Mouse (Mus musculus) gonadal fat pad, adult 2 months (tissue): ENCODE data around the gene Abhd4. TPM values are rescaled to one million over a fixed set of nuclear protein-coding genes. Genes with fewer than 3 reads are reported as not detected.

ENCODE experiments used
- DNase-seq: peaks from one replicate; pipeline ENCODE4 v3.0.0-alpha.2; 2012; ENCODE audit warnings: low read depth
- polyA plus RNA-seq: library from polyadenylated mRNA; depleted of rRNA; stranded (reverse); fragments of >200 nt; gene quantifications from 2 replicates; pipeline ENCODE4 v1.2.3, GENCODE M21; 2012

Abhd4 gene
- polyA plus RNA-seq, 1 experiment, result 76.1 TPM

DNA sequence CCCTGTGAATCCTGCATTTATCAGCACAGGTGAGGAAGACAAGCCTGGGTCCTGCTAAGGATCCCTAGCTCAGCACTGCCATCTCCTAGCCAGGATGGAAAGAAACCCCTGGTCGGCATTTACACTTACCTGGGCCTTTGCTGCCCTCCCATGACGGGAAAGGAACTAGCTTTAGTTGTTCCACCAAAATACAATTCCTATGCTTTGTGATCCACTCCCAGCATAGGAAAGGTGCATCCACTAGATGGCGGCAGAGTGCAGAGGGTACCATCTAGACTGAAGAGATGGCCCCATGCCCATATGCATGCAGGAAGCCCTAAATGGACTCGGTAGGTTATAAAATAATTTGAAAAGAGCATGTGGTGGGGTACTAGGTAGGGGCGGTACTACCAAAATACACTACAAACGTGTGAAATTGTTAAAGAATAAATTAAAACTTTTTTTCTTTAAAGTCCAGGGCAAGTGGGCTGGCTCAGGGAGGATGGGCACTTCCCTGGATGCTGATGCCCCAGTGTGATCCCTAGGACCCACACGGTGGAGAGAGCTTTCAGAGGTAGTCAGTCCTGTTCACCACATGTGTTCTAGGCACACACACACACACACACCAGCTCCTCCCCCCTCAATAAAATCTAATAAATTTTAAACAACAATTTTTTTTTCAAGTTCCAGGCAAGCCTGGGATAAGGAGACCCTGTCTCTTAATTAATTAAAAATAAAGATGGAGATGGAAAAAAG is 14.8 kb upstream of the Abhd4 start:
- no peak for DNase-seq

DNA sequence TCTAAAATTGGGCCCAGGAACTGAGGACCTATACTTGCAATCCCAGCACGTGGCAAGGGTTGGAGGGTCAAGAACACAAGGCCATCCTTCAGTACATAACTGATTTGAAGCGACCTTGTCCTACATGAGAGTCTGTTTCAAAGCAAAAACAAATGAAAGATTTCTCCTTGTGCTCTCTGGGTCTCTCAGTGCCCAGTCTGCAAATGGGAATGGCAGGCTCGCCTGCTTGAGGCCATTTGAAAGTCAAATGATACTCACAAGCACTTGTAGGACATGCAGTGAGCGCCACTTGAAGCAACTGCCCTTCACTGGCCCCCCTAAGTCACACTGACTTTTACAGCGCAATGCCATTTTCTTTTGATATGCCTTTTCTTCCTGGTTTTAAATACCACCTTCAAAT is 13.4 kb upstream of the Abhd4 start:
- DNase-seq, result no peak

DNA sequence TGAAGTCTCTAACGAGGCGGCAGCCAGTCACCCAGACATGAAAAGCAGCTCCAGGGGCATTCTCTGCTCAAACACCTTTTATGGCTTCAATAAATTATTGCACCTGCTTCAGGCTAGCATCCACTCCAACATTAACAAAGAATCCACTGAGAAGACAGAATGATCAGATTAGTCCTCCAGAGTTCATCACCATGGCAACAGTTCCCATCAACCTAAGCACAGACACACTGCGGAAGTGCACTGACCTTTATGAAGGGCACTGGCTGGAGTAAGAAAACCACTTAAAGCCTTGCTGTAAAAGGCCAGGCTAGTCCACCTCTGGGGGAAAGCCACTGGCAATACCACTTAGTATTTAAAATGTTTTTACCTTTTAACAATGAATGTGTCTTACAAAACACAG is 9.8 kb upstream of the Abhd4 start:
- no peak for DNase-seq

DNA sequence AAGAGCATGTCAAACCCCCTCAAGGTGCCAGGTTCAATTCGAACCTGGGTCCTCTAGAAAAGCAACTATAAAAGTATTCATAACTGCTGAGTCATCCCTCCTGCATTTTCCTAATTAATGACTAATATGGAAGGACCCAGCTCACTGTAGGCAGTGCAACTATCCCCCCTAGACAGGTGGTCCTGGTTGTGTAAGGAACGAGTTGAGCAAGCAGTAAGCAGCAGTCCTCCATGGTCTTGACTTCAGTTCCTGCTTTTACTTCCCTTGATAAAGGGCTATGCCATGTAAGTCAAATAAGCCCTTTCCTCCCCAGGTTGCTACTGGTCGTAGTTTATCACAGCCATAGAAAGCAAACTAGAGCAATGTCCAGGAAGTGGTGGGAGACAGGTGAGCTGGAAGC is 7.8 kb upstream of the Abhd4 start:
- no peak for DNase-seq

DNA sequence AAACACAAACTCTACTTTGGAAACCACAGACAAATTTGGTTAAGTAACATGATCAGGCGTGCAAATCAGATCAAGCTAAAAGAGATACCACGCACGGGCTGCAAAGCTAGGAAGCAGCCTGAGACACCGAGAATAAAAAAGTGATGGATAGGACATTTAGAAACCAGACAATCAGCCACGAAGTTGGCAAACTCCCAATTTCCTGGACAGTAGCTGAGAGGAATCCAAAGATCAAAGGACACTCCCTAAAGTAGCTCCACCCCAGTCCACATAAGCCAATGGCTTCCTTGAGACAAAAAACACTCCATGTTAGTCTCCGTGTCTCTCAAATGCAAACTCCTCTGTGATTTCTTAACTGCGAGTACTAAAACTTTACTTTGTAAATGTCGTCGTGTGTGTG is 4.7 kb upstream of the Abhd4 start:
- no peak for DNase-seq

DNA sequence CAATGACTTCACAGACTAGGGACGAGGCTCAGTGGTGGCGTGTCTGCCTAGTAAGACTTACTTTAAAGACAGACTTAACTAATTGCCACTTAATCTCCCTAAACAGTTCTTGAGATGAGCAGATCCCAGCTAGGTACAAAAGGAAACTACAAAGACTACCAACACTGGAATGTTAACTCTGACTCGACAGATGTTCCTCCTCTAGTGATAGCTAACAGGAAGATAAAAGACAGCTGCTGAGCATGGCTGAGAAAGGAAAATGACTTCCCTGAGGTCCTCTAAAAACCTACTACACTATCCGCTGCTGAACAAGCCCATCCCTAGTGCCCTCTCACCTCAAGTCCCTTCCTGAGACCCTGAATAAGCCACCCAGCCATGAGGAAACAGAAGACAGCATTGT is 3.9 kb upstream of the Abhd4 start:
- DNase-seq, result no peak

DNA sequence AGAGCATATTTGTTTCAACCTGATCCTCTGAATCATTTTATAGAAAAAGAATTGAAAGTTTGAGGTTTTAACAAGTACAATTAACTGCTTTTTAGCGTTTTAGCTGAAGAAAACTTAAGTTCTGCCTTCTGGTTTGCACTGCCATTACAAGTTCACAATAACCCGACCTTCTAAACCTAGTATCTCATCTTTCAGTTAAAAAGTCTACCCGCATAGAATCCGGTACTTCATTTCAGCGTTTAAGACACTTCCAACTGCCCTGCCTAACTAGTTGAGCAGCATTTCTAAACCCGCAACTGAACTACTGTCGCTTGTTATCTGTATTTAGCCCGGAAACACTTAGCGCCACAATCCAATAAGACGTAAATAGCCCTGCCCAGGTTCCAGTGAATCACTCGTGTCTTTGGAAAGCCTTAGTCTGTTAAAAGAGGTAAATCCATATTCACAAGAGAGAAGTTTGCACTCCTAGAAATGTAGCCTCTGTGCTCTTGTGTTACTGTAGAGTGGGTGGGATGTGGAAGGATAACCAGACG is 748 bp downstream of the Abhd4 start:
- no peak for DNase-seq

DNA sequence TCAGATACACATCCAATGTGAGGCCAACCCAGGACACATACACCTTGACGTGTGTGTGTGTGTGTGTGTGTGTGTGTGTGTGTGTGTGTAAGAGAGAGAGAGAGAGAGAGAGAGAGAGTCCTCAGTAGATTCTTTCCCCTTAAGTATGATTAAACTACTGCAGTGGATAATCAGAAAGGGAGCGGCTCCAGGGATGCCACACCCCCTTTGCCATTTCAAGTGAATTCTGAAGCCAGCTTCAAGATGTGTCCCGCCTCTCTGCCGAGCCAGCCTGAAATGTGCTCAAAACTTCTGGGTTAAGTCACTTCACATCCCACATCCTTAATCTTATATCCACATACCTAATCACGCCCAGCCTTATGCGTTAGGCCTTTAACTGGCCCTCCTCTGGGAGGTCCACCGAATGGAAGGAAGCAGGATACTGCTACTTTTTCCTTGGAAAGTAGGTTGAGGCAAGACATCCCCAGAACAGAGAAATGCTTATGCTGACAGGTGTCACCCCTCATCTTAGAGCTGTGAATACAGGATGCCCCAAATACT is 4.2 kb downstream of the Abhd4 start:
- DNase-seq, result no peak

DNA sequence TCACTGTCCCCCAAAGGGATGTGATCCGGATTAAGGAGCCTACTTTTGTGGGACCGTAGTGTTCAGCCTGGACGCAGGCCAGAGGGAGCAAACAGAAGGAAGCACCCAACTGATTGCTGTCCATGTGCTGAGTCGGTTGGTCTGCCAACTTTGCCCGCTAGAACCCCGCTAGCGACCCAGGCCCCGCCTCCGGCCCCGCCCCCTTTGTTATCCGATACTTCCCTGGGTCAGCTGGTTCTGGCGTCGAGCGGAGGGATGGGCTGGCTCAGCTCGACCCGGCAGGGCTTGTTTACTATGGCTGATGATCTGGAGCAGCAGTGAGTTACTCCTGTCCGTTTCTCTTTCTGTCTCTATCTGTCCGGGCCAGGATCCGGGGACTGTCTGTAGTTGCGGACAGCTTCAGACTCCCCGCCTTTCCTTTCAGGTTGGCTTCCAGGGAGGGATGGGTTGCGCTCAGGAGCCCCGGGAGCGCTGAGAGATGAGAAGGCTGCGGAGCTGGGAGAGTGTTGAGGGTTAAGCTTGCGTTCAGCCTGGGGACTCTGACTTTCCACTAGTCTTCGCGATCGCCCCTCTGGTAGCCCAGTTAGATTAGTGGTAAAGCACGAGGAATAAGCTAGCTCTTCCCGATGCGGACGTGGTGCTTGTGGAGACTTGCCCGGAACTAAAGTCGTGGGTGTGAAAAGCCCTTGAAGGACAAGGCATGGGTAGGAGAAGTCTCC is 5.2 kb downstream of the Abhd4 start:
- no peak for DNase-seq

DNA sequence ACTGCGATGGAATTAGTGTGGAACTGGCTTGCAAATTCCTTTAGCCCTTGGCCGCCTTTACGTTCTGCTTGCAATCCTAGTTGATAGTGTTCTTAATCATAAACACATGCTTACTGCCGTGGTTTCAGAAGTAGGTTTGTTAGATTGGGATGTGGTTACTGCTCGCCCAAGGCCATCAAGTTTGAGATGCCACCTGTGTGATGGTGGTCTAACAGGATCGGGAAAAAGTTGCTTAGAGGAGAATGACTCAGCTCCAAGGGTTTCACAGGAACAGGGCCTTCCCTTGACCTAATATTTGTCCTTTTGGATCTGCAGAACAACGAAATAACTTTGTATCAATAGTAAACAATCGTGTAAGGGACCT is 5.7 kb downstream of the Abhd4 start:
- DNase-seq, result no peak

DNA sequence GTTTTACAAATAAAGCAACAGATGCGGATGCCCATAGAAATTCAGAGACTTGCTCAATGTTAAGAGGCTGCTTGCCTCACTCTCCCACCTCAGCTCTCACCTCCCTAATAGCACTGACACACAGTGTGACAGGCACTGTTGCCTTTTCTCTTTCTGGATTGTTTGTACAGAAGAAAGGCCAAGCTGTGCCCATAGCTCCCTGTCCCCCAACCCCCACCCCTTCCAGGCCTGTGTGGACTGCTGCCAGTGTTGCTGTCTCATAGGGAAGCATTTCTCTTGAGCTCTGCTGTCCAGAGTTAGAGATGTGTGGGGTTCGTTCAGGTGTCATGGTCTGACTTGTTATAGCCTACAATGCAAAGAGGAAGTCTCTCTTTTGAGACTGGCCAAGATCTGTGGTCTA is 6.2 kb downstream of the Abhd4 start:
- no peak for DNase-seq

DNA sequence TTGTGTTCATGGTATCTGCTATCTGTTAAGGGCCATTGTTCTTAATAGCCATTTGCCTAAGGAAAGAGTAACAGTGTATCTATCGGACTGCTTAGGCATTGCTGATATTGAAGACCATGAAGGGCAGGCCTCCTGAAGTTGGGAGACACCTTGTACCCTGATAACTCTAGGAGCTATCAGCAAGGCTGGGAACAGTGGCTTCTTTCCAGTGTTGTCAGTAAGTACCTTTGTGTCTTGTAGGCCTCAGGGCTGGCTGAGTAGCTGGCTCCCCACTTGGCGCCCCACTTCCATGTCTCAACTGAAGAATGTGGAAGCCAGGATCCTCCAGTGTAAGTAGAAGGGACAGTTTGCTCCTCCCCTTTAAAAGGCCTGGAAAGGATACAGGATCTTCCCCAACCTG is 7.4 kb downstream of the Abhd4 start:
- DNase-seq, result no peak

DNA sequence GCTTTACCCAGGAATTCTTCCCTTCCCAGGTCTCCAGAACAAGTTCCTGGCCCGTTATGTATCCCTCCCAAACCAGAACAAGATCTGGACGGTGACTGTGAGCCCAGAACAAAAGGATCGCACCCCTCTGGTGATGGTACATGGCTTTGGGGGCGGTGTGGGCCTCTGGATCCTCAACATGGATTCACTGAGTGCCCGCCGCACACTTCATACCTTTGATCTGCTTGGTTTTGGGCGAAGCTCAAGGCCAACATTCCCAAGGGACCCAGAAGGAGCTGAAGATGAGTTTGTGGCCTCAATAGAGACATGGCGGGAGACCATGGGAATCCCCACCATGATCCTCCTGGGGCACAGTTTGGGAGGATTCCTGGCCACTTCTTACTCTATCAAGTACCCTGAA is 8.6 kb downstream of the Abhd4 start:
- DNase-seq, result no peak

DNA sequence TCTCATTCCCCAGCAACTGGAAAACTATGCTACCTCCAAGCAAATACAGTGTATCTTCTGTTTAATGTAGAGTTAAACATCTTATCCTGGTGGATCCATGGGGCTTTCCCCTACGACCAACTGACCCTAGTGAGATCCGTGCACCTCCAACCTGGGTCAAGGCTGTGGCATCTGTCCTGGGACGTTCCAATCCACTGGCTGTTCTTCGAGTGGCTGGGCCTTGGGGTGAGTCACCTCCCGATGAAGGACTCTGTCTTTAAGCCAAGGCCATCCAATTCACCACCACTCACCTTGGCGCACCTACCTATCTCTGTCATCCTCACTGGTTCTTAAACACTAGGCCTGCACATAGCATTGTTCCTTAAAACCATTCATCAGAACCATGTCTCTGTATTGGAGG is 9.1 kb downstream of the Abhd4 start:
- no peak for DNase-seq

DNA sequence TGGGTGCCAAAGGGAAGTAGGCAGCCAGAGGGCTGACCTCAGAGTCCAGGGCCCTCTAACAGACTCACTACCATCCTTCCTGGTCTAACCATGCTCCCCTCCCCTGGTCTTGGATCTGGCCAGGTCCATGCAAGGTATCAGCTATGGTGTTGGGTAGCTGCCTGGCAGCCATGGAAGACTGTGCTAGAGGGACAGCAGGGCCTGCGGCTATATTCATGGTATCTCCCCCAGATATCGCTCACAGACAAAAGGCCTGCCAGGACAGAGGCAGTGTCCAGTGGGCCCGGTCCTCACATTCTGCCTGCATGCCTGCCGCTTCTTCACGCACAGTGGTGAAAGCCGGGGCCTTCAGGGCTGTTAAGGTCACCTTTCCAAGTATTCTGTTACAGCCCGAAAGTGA is 10.2 kb downstream of the Abhd4 start:
- no peak for DNase-seq

DNA sequence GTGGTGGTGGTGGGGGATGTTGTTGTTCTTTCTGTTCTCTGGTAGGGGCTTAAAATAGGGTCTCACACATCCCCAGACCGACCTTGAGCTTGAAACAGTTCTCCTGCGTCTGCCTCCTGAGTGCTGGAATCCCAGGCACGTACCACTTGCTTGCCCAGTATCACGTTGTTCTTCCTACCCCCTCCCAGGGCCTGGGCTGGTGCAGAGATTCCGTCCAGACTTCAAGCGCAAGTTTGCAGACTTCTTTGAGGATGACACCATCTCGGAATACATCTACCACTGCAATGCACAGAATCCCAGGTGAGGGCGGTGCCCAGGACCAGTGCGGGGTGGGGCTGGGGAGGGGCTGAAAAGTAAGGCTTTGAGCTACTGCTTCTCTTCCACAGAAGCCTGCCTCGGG is 11.1 kb downstream of the Abhd4 start:
- no peak for DNase-seq

DNA sequence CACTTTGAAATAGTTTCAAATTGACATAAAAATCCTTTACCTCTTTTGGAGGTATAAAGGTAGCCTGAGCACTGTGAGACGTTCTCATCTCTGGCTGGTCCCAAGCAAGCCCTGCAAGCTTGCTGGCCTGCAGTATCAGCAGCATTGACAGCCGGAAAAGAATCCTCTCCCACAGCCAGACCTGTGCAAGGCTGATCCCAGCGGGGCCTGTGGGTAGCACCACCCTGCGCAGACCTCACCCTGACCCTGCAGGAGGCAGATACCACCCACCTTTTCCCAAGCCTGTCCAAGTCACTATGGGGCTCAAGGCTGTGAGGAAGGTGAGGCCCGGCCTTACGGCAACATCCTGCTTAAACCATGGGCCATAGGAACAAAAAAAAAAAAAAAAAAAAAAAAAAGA is 12.0 kb downstream of the Abhd4 start:
- no peak for DNase-seq

DNA sequence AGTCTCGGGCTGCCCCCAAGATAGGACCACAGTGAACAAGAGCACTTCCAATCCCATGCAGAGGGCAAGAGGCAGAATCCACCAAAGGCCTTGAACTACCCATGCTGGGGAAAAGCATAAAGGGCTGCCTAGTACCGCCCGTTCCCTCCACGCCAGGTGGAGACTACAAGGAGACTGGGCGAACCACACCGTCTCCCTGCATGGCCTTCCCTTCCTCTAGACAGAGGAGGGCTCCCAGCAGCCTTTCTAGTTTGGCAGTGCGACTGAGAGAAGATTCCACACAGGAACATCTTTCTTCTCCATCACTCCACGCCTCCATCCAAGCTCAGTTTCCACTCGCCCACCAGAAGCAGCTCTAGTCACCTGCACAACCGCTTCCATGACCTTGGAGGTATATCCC is 14.0 kb downstream of the Abhd4 start:
- no peak for DNase-seq

DNA sequence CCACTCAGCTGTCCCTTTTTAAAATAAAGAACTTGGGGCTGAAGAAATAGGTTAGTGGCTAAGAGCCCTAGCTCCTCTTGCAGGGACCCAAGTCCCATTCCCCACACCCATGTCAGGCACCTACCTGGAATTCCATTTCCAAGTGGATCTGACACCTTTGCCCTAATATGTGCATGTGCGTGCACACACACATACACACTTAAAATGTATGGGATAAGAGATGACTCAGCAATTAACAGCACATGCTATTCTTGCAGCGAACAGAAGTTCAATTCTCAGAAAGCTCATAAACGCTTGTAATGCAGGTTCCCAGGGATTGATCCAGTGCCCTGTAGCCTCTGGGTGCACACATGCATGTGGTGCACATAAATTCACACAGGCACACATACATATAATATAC is 15.6 kb downstream of the Abhd4 start:
- no peak for DNase-seq

DNA sequence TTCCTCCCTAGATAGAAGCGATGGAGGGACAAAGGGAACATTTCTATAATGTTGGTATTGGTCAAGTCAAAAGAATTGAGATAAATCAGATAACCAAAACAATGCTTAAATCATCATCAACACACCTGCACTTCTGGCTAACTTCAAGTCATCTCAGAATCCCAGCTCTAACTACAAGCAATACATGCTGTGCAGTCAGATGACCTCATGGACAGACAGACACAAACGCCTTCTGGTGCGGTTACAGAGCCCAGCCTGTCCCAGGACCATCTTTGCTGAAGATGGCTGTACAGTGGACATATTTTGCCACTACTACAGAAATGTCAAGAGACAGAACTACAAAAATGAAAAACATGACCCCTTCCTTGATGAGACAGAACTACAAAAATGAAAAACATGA is 16.4 kb downstream of the Abhd4 start:
- no peak for DNase-seq

DNA sequence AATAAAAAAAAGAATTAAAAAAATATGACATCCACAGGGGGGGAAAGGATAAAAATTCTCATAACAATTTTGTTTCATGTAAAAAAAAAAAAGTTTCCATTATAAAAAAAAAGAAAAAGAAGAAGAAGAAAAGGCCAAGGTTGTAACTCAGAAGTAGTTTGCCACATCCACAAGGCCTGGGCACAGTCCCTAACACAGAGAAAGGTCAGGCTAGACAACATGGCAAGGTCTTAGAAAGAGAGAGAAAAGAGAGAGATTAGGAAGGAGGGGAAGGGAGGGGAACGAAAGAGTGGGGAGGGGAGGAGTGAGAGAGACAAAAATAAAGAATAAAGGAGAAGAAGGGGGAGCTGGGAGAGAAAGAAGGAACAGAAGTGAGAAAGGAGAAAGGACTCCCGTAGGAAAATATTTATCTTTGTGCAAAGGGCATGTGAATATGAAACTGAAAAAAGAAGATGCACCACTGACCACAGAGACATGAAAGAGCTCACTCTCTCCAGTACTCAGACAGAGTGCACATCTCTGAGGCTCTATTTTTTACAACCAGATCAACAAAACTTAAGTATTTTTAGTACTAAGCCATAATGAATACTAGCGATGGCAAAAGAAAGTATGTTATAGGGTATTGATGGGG is 18.1 kb downstream of the Abhd4 start:
- no peak for DNase-seq

DNA sequence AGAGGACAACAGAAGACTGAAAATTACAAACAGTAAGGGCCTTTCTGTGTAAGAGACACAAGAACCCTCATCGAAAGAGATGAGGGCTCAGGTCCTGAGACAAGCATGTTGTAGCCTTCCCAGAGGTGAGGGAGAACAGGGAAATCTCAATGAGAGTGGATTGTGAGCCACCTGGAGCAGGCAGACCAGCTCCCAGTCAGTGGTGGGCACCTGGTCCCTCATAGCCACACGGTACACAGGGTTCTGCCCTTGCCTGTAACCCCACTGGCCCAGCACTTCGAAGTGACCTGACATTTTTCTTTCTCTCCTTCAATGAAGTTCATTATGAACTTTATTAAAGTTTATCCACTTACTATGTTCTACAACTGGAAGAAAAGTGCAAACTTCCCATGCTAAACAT is 18.7 kb downstream of the Abhd4 start:
- DNase-seq, result no peak

DNA sequence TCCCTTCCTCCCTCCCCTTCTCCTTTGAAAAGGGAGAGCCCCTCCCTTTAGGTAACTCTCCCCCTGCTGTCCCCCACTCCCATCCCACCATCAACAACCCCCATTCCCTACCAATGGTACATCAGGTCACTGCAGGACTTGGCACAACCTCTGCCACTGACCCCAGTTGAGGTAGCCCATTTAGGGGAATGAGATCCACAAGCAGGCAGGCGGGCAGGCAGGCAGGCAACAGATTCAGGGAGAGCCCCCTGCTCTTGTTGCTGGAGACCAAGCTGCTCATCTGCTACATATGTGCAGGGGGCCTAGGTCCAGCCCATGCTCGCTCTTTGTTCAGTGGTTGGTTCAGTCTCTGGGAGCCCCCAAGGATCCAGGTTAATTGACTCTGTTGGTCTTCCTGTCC is 22.5 kb downstream of the Abhd4 start:
- no peak for DNase-seq
